Mouse (Mus musculus): ENCODE results near the gene Pik3c2g.

GRCm38 (mm10) chr6:139895637-139896036 lies 308.6 kb downstream of the Pik3c2g start:
- TF ChIP-seq POLR2A (IDR thresholded peaks at IDR 0.05; ENCODE audit: insufficient read depth, low read depth, low read length) (no peak), CTCF (IDR thresholded peaks at IDR 0.05) (no peak), EP300 (IDR thresholded peaks at IDR 0.05; ENCODE audit: insufficient read depth, low read depth, low read length) (no peak)
